Mouse (Mus musculus): ENCODE results near the gene Edrf1. TPM values are rescaled to one million over a fixed set of nuclear protein-coding genes. Genes with fewer than 3 reads are reported as not detected.
A peak's percentile ranks its signal among the peaks of the same experiment; 100 is the strongest.

The Edrf1 gene
- polyA plus RNA-seq, 1 experiment from 2014 or later = 17.9 TPM

DNA sequence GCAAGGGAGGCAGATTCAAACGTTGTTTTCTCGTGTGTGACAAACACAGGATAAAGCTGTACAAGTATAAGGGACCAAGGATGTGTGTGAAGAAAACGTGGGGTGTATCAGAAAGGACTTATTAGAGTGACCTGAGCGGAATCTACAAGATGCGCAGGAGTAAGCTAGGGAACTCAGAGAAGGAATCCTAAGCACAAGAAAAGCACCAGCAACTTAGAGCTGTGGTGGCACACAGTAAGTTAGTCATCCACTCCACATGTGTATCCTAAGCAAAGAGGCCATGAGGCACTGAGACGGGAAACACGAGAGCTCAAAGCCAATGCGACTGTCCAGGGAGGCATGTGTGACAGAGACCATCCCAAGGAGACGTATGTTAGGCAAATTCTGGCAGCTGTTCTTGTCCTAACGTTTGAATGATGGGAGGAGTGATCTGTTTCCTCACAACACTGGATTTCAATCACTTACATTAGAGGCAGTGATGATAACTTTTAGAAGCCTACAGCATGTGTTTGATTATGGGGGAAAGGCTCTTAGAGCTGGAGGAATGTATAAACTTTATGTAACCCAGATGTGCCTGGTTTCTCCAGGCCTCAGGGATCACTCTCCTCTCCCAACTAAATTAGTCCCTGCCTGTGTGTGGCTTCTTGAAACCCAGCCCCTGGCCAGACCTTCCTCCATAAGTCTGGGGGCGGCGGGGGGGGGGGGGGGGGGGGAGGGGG, 2.3 kb upstream of the Edrf1 start:
- H3K27ac ChIP-seq (ENCODE audit: low read depth) = peak overlapping the region; percentile 61
- no peak for DNase-seq (ENCODE audit: low spot score)

DNA sequence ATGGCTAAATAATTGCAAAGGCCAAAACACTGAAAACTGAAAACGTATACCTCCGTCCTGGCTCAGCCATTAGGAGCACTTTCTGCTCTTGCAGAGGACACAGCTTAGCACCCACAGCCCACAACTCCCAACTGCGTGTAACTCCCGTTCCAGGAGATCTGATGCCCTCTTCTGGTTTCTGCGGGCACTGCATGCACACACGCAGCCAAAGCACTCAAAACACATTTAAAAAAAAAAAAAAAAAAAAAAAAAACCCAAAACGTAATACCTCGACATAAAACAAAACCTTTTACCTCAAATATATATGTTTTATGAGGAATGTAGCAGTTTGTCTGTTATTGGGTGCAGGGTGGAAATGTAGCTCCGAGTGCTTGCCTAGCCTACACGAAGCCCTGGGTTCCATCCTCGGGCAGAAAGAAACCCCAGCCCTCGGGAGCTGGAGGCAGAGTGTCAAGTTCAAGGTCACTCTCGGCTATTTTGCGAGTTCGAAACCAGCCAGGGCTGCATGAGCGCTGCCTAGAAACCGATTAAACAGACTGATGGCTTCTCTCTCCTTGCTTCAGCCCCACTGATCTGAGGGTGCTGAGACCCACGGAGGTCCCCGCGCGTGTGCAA, 498 bp upstream of the Edrf1 start:
- H3K9me3 ChIP-seq (ENCODE audit: control insufficient read depth, low read length) = no peaks in the 10 kb centered on the region

More for the DNA sequence above, 2.3 kb upstream of the Edrf1 start:
- no peak for ATAC-seq (replicated peaks; ENCODE audit: low FRiP score, low TSS enrichment, low read depth)
- no peaks in the 10 kb centered on the region for H3K27me3 ChIP-seq (replicated peaks; ENCODE audit: control insufficient read depth, insufficient read depth, low read length)
- H3K9me3 ChIP-seq (ENCODE audit: control insufficient read depth, low read length) = no peaks in the 10 kb centered on the region
- no peak overlapping the region for H3K4me3 ChIP-seq (ENCODE audit: low read depth, low read length)
- H3K9ac ChIP-seq (ENCODE audit: low read length) = no peak overlapping the region
- peaks cover 13% of the 10 kb centered on the region for H3K4me1 ChIP-seq (replicated peaks; ENCODE audit: control insufficient read depth, insufficient read depth, low read length)
- WGBS = 46% methylated on average over 10 of the region's 12 CpGs
- peaks cover 10% of the 10 kb centered on the region for H3K36me3 ChIP-seq (ENCODE audit: control insufficient read depth, insufficient read depth, low read length)
- no peak overlapping the region for H3K4me2 ChIP-seq (ENCODE audit: low read length)

GRCm38 (mm10) chr7:133638306-133638705, 963 bp downstream of the Edrf1 start:
- no peak for DNase-seq (ENCODE audit: low spot score)
- Histone ChIP-seq H3K4me1 (replicated peaks; ENCODE audit: control insufficient read depth, insufficient read depth, low read length) (peaks cover 13% of the 10 kb centered on the region), H3K4me2 (ENCODE audit: low read length) (peak overlapping the region; percentile 83), H3K27me3 (replicated peaks; ENCODE audit: control insufficient read depth, insufficient read depth, low read length) (no peaks in the 10 kb centered on the region), H3K9ac (ENCODE audit: low read length) (peak overlapping the region; percentile 87), H3K27ac (ENCODE audit: low read depth) (peak overlapping the region; percentile 60; the same call in 1 of the 2 replicates), H3K9me3 (ENCODE audit: control insufficient read depth, low read length) (no peaks in the 10 kb centered on the region), H3K36me3 (ENCODE audit: control insufficient read depth, insufficient read depth, low read length) (peaks cover 41% of the 10 kb centered on the region), H3K4me3 (ENCODE audit: low read depth, low read length) (peak overlapping the region; percentile 66)
- ATAC-seq (replicated peaks; ENCODE audit: low FRiP score, low TSS enrichment, low read depth) = no peak
- WGBS = 7% methylated on average over 13 of the region's 13 CpGs

More for the DNA sequence above, 498 bp upstream of the Edrf1 start:
- Histone ChIP-seq H3K36me3 (ENCODE audit: control insufficient read depth, insufficient read depth, low read length) (peaks cover 26% of the 10 kb centered on the region), H3K27ac (ENCODE audit: low read depth) (peak overlapping the region; percentile 91), H3K4me2 (ENCODE audit: low read length) (peak overlapping the region; percentile 75), H3K9ac (ENCODE audit: low read length) (peak overlapping the region; percentile 85), H3K4me1 (replicated peaks; ENCODE audit: control insufficient read depth, insufficient read depth, low read length) (peaks cover 13% of the 10 kb centered on the region), H3K27me3 (replicated peaks; ENCODE audit: control insufficient read depth, insufficient read depth, low read length) (no peaks in the 10 kb centered on the region), H3K4me3 (ENCODE audit: low read depth, low read length) (peak overlapping the region; percentile 66)
- ATAC-seq (replicated peaks; ENCODE audit: low FRiP score, low TSS enrichment, low read depth) (peak; percentile 30), DNase-seq (ENCODE audit: low spot score) (peak; percentile 97)
- WGBS = 4% methylated on average over 21 of the region's 21 CpGs

GRCm38 (mm10) chr7:133638821-133639220, 1.5 kb downstream of the Edrf1 start:
- no peak for DNase-seq (ENCODE audit: low spot score)
- Histone ChIP-seq H3K4me2 (ENCODE audit: low read length) (peak overlapping the region; percentile 83), H3K36me3 (ENCODE audit: control insufficient read depth, insufficient read depth, low read length) (peaks cover 46% of the 10 kb centered on the region), H3K9me3 (ENCODE audit: control insufficient read depth, low read length) (no peaks in the 10 kb centered on the region), H3K27me3 (replicated peaks; ENCODE audit: control insufficient read depth, insufficient read depth, low read length) (no peaks in the 10 kb centered on the region), H3K4me3 (ENCODE audit: low read depth, low read length) (no peak overlapping the region; the same call in 1 of the 2 replicates), H3K27ac (ENCODE audit: low read depth) (no peak overlapping the region), H3K4me1 (replicated peaks; ENCODE audit: control insufficient read depth, insufficient read depth, low read length) (peaks cover 13% of the 10 kb centered on the region), H3K9ac (ENCODE audit: low read length) (no peak overlapping the region)
- ATAC-seq (replicated peaks; ENCODE audit: low FRiP score, low TSS enrichment, low read depth) = no peak
- 91% methylated on average over 13 of the region's 13 CpGs for WGBS

DNA sequence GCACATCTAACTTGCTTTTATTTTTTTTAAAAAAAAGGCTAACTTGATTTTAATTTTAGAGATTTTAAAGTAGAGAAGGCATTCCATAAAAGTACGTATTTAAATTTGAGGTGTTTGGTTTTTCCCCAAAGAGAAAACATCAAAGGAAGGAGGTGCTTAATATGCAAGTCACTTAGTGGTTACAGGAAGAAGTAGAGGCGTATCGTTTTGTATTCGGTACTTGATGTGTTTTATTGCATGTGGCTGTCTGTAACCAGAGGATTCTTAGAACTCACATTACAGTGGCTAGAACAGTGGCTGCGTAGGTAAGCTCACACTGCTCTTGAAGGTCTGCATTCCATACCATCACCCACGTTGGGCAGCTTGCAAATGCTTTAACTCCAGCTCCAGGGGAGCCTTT, 8.4 kb downstream of the Edrf1 start:
- DNase-seq (ENCODE audit: low spot score) = no peak
- no peak overlapping the region for H3K27ac ChIP-seq (ENCODE audit: low read depth)
- H3K27me3 ChIP-seq (replicated peaks; ENCODE audit: control insufficient read depth, insufficient read depth, low read length) = no peaks in the 10 kb centered on the region
- no peaks in the 10 kb centered on the region for H3K9me3 ChIP-seq (ENCODE audit: control insufficient read depth, low read length)
- H3K9ac ChIP-seq (ENCODE audit: low read length) = no peak overlapping the region
- no peaks in the 10 kb centered on the region for H3K4me1 ChIP-seq (replicated peaks; ENCODE audit: control insufficient read depth, insufficient read depth, low read length)
- 88% methylated on average over 6 of the region's 6 CpGs for WGBS
- H3K4me2 ChIP-seq (ENCODE audit: low read length) = no peak overlapping the region
- H3K4me3 ChIP-seq (ENCODE audit: low read depth, low read length) = no peak overlapping the region
- no peak for ATAC-seq (replicated peaks; ENCODE audit: low FRiP score, low TSS enrichment, low read depth)
- H3K36me3 ChIP-seq (ENCODE audit: control insufficient read depth, insufficient read depth, low read length) = peaks cover 95% of the 10 kb centered on the region

- no peak overlapping the region for H3K4me3 ChIP-seq (ENCODE audit: low read depth, low read length)
- no peak overlapping the region for H3K9ac ChIP-seq (ENCODE audit: low read length)
- DNase-seq (ENCODE audit: low spot score) = no peak
- 70% methylated on average over 1 of the region's 1 CpGs for WGBS
- ATAC-seq (replicated peaks; ENCODE audit: low FRiP score, low TSS enrichment, low read depth) = no peak
- no peak overlapping the region for H3K27ac ChIP-seq (ENCODE audit: low read depth)
- peaks cover 99% of the 10 kb centered on the region for H3K36me3 ChIP-seq (ENCODE audit: control insufficient read depth, insufficient read depth, low read length)
- H3K4me2 ChIP-seq (ENCODE audit: low read length) = no peak overlapping the region
- no peaks in the 10 kb centered on the region for H3K4me1 ChIP-seq (replicated peaks; ENCODE audit: control insufficient read depth, insufficient read depth, low read length)
- no peaks in the 10 kb centered on the region for H3K27me3 ChIP-seq (replicated peaks; ENCODE audit: control insufficient read depth, insufficient read depth, low read length)
- no peaks in the 10 kb centered on the region for H3K9me3 ChIP-seq (ENCODE audit: control insufficient read depth, low read length)
These were observed 25.1 kb downstream of the Edrf1 start for GRCm38 (mm10) chr7:133662467-133662866.

DNA sequence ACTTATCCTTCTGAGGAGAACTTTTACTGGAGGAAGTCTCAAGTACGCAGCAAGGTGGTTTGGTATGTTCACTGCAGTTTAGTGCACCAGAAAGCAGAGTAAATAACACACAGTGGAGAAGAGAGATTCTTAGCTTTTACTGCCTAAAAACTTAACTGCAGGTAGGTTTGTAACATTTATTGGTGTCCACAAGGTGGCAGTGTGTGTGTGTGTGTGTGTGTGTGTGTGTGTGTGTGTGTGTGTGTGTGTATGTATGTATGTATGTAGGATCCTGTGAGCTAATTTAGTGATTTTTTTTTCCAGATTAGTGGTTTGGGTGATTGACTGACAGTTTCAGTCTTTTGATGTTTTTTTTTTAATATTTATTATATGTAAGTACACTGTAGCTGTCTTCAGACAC, 31.7 kb downstream of the Edrf1 start:
- no peak overlapping the region for H3K4me3 ChIP-seq (ENCODE audit: low read depth, low read length)
- no peaks in the 10 kb centered on the region for H3K27me3 ChIP-seq (replicated peaks; ENCODE audit: control insufficient read depth, insufficient read depth, low read length)
- H3K9ac ChIP-seq (ENCODE audit: low read length) = no peak overlapping the region
- H3K27ac ChIP-seq (ENCODE audit: low read depth) = no peak overlapping the region
- ATAC-seq (replicated peaks; ENCODE audit: low FRiP score, low TSS enrichment, low read depth) (no peak), DNase-seq (ENCODE audit: low spot score) (no peak)
- 78% methylated on average over 1 of the region's 1 CpGs for WGBS
- H3K4me2 ChIP-seq (ENCODE audit: low read length) = no peak overlapping the region
- peaks cover 86% of the 10 kb centered on the region for H3K36me3 ChIP-seq (ENCODE audit: control insufficient read depth, insufficient read depth, low read length)
- no peaks in the 10 kb centered on the region for H3K4me1 ChIP-seq (replicated peaks; ENCODE audit: control insufficient read depth, insufficient read depth, low read length)
- no peaks in the 10 kb centered on the region for H3K9me3 ChIP-seq (ENCODE audit: control insufficient read depth, low read length)

DNA sequence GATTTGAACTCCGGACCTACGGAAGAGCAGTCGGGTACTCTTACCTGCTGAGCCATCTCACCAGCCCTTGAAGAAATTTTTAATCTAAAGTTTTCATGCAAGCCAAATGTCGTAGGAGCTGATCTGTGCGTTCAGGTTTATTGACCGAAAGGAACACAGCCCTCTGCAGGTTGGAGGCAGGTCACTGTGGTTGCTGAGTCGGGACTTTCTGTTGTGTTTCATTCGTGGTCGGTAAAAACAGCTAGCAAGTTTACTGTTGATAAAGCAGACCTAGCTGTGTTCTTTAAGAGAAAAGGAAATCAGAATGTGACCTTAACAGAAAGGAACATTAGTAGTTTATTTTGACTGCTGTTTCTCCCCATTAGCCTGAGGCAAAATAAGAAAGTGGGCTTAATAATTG, 32.6 kb downstream of the Edrf1 start:
- no peak overlapping the region for H3K9ac ChIP-seq (ENCODE audit: low read length)
- no peak overlapping the region for H3K27ac ChIP-seq (ENCODE audit: low read depth)
- no peaks in the 10 kb centered on the region for H3K27me3 ChIP-seq (replicated peaks; ENCODE audit: control insufficient read depth, insufficient read depth, low read length)
- H3K9me3 ChIP-seq (ENCODE audit: control insufficient read depth, low read length) = no peaks in the 10 kb centered on the region
- DNase-seq (ENCODE audit: low spot score) (no peak), ATAC-seq (replicated peaks; ENCODE audit: low FRiP score, low TSS enrichment, low read depth) (no peak)
- no peaks in the 10 kb centered on the region for H3K4me1 ChIP-seq (replicated peaks; ENCODE audit: control insufficient read depth, insufficient read depth, low read length)
- H3K36me3 ChIP-seq (ENCODE audit: control insufficient read depth, insufficient read depth, low read length) = peaks cover 79% of the 10 kb centered on the region
- H3K4me3 ChIP-seq (ENCODE audit: low read depth, low read length) = no peak overlapping the region
- H3K4me2 ChIP-seq (ENCODE audit: low read length) = no peak overlapping the region
- WGBS = 95% methylated on average over 9 of the region's 9 CpGs

GRCm38 (mm10) chr7:133670846-133671245, 33.5 kb downstream of the Edrf1 start:
- 90% methylated on average over 3 of the region's 3 CpGs for WGBS
- DNase-seq (ENCODE audit: low spot score) = no peak
- H3K36me3 ChIP-seq (ENCODE audit: control insufficient read depth, insufficient read depth, low read length) = peaks cover 70% of the 10 kb centered on the region

More at GRCm38 (mm10) chr7:133670846-133671245, 33.5 kb downstream of the Edrf1 start:
- H3K4me2 ChIP-seq (ENCODE audit: low read length) = no peak overlapping the region
- no peaks in the 10 kb centered on the region for H3K27me3 ChIP-seq (replicated peaks; ENCODE audit: control insufficient read depth, insufficient read depth, low read length)
- no peak for ATAC-seq (replicated peaks; ENCODE audit: low FRiP score, low TSS enrichment, low read depth)
- H3K27ac ChIP-seq (ENCODE audit: low read depth) = no peak overlapping the region
- H3K4me3 ChIP-seq (ENCODE audit: low read depth, low read length) = no peak overlapping the region
- H3K4me1 ChIP-seq (replicated peaks; ENCODE audit: control insufficient read depth, insufficient read depth, low read length) = no peaks in the 10 kb centered on the region
- H3K9me3 ChIP-seq (ENCODE audit: control insufficient read depth, low read length) = no peaks in the 10 kb centered on the region
- H3K9ac ChIP-seq (ENCODE audit: low read length) = no peak overlapping the region
